Mouse (Mus musculus): ENCODE measurements at regions not wholly inside any gene's neighbourhood (a gene's known extent, or its start where the extent isn't known, plus 50 kb on each side); places are given as distances from the start of the nearest gene placed in this dataset.

GRCm38 (mm10) chr2:74099671-74100372 lies 188.7 kb upstream of the Atp5g3 start:
- no peak for DNase-seq (ENCODE audit: low read depth, low spot score)

GRCm38 (mm10) chr2:74096809-74097208 lies 185.7 kb upstream of the Atp5g3 start:
- no peak for DNase-seq (ENCODE audit: low read depth, low spot score)

- no peak for DNase-seq (ENCODE audit: low read depth, low spot score)
Observed at GRCm38 (mm10) chr2:74093494-74093893, 182.4 kb upstream of the Atp5g3 start.

- no peak for DNase-seq (ENCODE audit: low read depth, low spot score)
Observed at GRCm38 (mm10) chr2:74087375-74087774, 176.2 kb upstream of the Atp5g3 start.

GRCm38 (mm10) chr2:74084971-74085370 lies 173.8 kb upstream of the Atp5g3 start:
- no peak for DNase-seq (ENCODE audit: low read depth, low spot score)

GRCm38 (mm10) chr2:74076774-74077173 lies 165.6 kb upstream of the Atp5g3 start:
- DNase-seq (ENCODE audit: low read depth, low spot score), result no peak

GRCm38 (mm10) chr2:74075566-74075965 lies 164.4 kb upstream of the Atp5g3 start:
- no peak for DNase-seq (ENCODE audit: low read depth, low spot score)

GRCm38 (mm10) chr2:74073396-74073795 lies 162.3 kb upstream of the Atp5g3 start:
- DNase-seq (ENCODE audit: low read depth, low spot score), result no peak

- peak; percentile 86 for DNase-seq (ENCODE audit: low read depth, low spot score)
Observed at GRCm38 (mm10) chr2:74066652-74067051, 155.5 kb upstream of the Atp5g3 start.

- no peak for DNase-seq (ENCODE audit: low read depth, low spot score)
Observed at GRCm38 (mm10) chr2:74064369-74064768, 153.2 kb upstream of the Atp5g3 start.

- DNase-seq (ENCODE audit: low read depth, low spot score), result no peak
Observed at GRCm38 (mm10) chr2:74063777-74064176, 152.7 kb upstream of the Atp5g3 start.

- no peak for DNase-seq (ENCODE audit: low read depth, low spot score)
Observed at GRCm38 (mm10) chr2:74063302-74063701, 152.2 kb upstream of the Atp5g3 start.

GRCm38 (mm10) chr2:74042430-74042829 lies 131.3 kb upstream of the Atp5g3 start:
- no peak for DNase-seq (ENCODE audit: low read depth, low spot score)

- no peak for DNase-seq (ENCODE audit: low read depth, low spot score)
Observed at GRCm38 (mm10) chr2:74039580-74039979, 128.5 kb upstream of the Atp5g3 start.

- DNase-seq (ENCODE audit: low read depth, low spot score), result no peak
Observed at GRCm38 (mm10) chr2:74036043-74036442, 124.9 kb upstream of the Atp5g3 start.

GRCm38 (mm10) chr2:74032177-74033021 lies 121.3 kb upstream of the Atp5g3 start:
- no peak for DNase-seq (ENCODE audit: low read depth, low spot score)

GRCm38 (mm10) chr2:74029938-74030337 lies 118.8 kb upstream of the Atp5g3 start:
- no peak for DNase-seq (ENCODE audit: low read depth, low spot score)

GRCm38 (mm10) chr2:74027404-74028104 lies 116.4 kb upstream of the Atp5g3 start:
- DNase-seq (ENCODE audit: low read depth, low spot score), result peak; percentile 29

GRCm38 (mm10) chr2:74015146-74015545 lies 104.0 kb upstream of the Atp5g3 start:
- no peak for DNase-seq (ENCODE audit: low read depth, low spot score)

GRCm38 (mm10) chr2:74014201-74014600 lies 103.1 kb upstream of the Atp5g3 start:
- no peak for DNase-seq (ENCODE audit: low read depth, low spot score)

GRCm38 (mm10) chr2:73998531-73998930 lies 87.4 kb upstream of the Atp5g3 start:
- DNase-seq (ENCODE audit: low read depth, low spot score), result peak; percentile 59

- peak; percentile 52 for DNase-seq (ENCODE audit: low read depth, low spot score)
Observed at GRCm38 (mm10) chr2:73996986-73997385, 85.9 kb upstream of the Atp5g3 start.
